Mouse (Mus musculus) gastrocnemius, adult 2 months (tissue): ENCODE measurements around the gene Acot7. TPM values are rescaled to one million over a fixed set of nuclear protein-coding genes. Genes with fewer than 3 reads are reported as not detected.

Experiments used
- DNase-seq: peaks from one replicate; pipeline ENCODE4 v3.0.0; 2022
- H3K27ac ChIP-seq: fragments of 200-600 bp; 2 replicates; pipeline ENCODE4 v1.8.1; 2022; ENCODE audit warnings: mild to moderate bottlenecking
- H3K4me3 ChIP-seq: fragments of 200-600 bp; 2 replicates; pipeline ENCODE4 v1.8.1; 2022; ENCODE audit warnings: mild to moderate bottlenecking, moderate library complexity
- CTCF ChIP-seq: fragments of 200-600 bp; IDR thresholded peaks from 2 replicates; pipeline ENCODE4 v1.8.1; 2022; ENCODE audit warnings: antibody characterized with exemption, mild to moderate bottlenecking, moderate library complexity
- intact Hi-C: fragments of 180-260 bp; cut with DNase I; formaldehyde crosslinking; loops from one replicate; pipeline ENCODE4 v1.15.1; 2025
- total RNA-seq, 2 experiments: library from RNA; stranded (reverse); gene quantifications; 2 replicates each; pipeline ENCODE4 v1.2.3; 2021

Gene Acot7
- total RNA-seq, 2 experiments from 2014 or later: 12.7 to 22.8 TPM

DNA sequence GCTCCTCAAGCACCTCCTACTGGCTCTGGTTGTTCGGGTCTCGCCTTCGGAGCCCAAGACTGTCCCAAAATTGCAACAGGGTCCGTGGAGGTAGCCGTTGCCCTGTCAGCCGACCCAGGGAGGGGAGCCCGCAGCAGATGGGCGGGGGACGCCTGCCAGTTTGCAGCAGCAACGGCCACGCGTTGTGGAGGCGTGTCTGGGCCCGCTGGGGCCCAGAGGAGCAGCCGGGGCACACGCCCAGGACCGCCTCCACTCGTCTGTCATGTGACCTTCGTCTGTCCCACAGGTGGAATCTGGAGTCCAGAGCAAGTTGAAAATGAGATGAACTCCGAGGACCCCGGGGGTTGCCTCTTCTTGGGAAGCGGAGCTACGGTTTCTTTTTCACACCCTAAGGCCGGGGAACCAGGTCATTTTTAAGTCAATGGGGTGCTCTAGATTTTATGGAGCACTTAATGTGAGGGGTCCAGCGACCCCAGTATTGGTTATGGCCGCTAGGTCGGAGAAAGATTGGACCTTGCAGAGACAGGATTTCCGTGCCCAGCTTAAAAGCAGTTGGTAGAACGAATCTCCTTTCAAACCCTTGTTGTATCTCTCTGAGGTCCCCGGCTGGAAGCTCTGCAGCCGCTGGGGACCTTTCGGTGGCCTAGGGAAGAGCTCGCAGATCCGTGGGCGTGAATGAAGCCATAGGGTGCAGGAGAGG lies 19.2 kb upstream of the Acot7 start, which contains the start of gene Hes2:
Gene Hes2 (plus strand): TSS at position 283 of the 700 bp plus-strand sequence.
- H3K4me3 ChIP-seq: peak within 1 kb of the TSS; percentile 60
- no peak within 1 kb of the TSS for H3K27ac ChIP-seq
- no peak for TF ChIP-seq CTCF
- peak; percentile 41 for DNase-seq
- intact Hi-C loops: no loop called here

DNA sequence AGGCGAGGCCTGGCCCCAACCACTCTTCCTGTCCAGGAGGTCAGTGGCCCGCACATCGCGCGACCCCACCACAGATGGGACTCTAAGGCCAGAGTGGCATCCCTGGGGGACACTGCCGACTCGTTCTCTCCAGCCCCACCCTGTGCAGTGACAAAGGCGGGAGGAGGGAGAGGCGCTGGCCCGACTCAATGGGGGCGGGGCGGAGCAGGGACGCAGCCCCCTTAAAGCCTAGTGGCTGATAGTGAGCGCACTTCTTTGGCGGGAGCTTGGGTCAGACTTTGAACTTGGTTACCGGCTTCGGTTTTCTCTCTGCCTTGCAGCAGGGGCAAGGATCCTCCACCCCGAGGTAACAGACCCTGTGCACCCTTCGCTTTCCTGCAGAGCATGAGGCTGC lies 18.7 kb upstream of the Acot7 start:
- intact Hi-C loops: no loop called here
- no peak for TF ChIP-seq CTCF
- Histone ChIP-seq H3K4me3 (peak overlapping the region; percentile 60), H3K27ac (no peak overlapping the region)
- DNase-seq: no peak

DNA sequence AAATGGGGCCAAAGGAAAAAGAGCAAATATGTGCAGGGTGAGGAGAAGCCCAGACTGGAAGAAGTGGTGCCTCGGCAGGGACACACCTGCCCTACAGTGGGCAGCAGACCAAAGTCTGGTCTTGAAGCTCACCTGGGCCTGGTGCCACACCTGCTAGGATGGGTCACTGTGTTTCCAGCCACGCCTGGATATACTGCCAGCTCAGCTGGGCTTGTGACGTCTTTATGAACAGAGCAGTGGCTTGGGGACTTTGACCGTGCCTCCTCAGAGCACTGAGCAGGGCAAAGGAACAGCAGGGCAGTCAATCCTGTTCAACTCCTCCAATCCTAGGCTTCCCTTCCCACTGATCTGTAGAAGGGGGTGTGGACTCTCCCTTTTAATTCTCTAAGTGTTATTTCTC lies 17.2 kb upstream of the Acot7 start:
- DNase-seq: no peak
- no peak for TF ChIP-seq CTCF
- H3K27ac ChIP-seq: no peak overlapping the region
- intact Hi-C loops: no loop called here
- H3K4me3 ChIP-seq: no peak overlapping the region

DNA sequence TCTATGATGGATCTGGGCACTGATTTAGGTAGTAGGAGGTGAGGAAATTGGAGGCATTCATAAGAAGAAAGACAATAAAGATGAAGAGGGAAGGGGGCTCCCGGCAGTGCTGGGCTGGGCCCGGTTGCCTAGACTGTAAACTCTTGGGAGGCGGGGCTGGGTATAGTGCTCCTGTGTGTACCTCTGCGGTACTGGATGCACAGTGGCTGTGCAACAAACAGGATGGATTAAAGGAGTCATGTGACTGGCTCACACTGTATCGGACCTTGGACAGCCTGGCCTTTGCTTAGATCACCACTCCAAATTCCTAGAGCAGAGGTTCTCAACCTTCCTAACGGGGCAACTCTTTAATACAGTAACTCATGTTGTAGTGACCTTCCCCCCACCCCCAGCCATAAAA lies 16.3 kb upstream of the Acot7 start:
- TF ChIP-seq CTCF: no peak
- H3K27ac ChIP-seq: no peak overlapping the region
- intact Hi-C loops: no loop called here
- H3K4me3 ChIP-seq: no peak overlapping the region
- DNase-seq: no peak

DNA sequence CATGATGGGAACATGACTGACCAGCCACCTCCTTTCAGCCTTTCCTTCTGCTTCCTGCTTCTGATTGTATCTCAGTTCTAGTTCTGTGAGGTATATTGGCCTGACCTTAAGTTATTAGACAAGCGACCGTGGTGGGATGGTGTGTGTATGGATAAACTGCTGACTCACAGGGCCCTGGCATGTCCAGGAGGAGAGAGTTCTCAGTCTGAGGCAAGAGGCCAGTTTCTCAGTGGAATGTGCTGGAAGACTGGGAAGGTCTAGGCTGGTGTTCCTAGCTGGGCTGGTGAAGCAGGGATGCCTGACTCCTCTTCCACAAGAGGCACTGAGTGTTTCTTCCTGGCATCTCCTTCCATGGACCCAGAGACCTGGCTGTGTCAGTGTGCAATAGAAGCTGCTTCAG lies 15.2 kb upstream of the Acot7 start:
- DNase-seq: no peak
- Histone ChIP-seq H3K4me3 (no peak overlapping the region), H3K27ac (no peak overlapping the region)
- intact Hi-C loops: no loop called here
- TF ChIP-seq CTCF: no peak

DNA sequence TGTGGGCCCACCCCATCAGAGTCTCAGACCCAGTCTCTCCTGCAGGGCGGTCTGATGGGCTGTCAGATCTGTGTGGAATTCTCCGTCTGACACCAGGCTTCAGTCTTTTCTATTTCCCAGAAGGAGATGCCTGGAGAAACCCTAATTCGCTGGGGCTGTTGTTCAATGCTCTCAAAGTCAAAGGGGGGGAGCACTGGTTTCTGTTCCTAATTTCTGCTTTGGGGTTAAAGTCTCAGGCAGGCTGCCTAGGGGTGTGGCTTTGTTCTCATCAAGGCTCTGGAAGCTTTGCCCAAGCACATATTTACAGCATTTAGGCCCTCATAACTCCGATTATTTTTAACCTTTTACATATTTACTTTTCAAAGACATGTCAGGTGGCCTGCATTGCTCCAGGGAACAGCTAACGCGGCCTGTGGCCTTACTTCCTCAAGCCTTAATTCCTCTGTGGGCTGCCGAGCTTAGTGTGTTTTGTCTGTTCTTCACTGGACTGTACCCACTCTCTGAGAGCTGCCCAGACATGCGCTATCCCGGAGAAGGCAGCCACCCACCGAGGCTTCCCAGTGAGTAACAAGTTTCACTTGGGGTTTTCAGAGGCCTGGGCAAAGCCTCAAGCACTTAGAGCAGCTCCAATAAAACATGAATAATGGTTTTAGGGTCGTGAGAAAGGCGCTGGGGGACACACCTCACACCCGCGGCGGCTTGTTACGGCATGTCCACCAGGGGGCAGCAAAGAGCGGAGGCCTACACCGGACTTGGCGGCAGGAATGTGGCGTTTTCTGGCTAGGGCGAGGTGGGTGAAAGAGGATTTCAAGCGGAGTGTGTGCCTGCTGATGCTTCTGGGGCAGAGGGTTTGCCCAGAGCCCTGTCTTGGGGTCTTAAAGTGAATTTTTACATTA lies 12.7 kb upstream of the Acot7 start:
- H3K27ac ChIP-seq: peak overlapping the region; percentile 56; the same call in 1 of the 2 replicates
- intact Hi-C loops: no loop called here
- DNase-seq: peak; percentile 82
- peak overlapping the region; percentile 54 for H3K4me3 ChIP-seq
- TF ChIP-seq CTCF: no peak; the same call in 1 of the 2 replicates

DNA sequence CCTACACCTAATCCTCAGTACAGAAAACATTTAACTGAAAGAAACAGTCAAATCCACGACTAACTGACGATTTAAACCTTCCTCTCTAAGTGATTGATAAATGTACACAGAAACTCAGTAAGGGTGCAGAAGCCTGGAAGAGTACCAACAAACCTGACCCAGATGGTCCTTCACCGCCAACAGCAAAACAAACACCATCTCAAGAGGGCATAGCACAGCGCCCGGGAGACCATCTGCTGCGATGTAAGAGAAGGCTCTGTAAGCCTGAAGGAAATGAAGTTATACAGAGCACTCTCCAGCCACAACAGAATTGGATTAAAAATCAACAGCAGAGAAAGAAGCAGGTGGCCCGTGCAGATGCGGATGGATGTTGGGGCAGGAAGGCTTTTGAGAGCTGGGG lies 9.9 kb upstream of the Acot7 start:
- no peak overlapping the region for H3K4me3 ChIP-seq
- H3K27ac ChIP-seq: no peak overlapping the region
- TF ChIP-seq CTCF: no peak
- intact Hi-C loops: no loop called here
- no peak for DNase-seq

DNA sequence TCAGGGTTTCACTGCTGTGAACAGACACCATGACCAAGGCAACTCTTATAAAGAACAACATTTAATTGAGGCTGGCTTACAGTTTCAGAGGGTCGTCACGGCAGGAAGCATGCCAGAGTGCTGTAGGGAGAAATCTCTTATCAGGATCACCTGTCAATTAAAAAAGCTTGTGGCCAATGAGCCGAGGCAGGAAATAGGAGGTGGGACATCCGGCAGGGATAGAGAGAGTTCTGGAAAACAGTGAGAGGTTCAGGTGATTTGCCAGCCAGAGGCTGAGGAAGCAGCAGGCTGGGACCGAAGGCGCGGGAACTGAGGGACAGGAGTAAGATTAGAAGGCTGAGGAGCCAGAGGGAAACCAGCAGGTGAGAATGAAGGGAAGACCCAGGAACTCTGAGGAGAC lies 8.8 kb upstream of the Acot7 start:
- TF ChIP-seq CTCF: no peak
- H3K27ac ChIP-seq: no peak overlapping the region
- no peak overlapping the region for H3K4me3 ChIP-seq
- intact Hi-C loops: no loop called here
- no peak for DNase-seq

DNA sequence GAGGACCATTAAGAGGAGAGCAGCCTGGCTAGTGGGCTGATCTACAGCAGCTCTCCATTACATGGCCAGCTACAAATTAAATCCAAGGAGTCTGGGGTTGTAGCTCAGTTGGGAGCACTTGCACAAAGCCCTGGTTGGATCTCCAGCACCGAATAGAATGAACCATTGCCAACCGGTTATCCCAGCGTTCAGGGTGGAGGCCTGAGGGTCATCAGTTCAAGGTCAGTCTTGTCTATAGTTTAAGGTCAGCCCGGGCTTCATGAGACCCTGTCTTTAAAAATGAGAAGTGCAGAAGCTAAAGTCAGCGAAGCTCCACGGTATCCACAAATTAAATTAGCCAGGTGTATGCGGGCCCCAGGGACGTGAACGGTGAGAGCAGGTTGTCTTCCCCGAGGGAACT lies 7.6 kb upstream of the Acot7 start:
- H3K27ac ChIP-seq: no peak overlapping the region
- intact Hi-C loops: no loop called here
- TF ChIP-seq CTCF: no peak
- no peak overlapping the region for H3K4me3 ChIP-seq
- DNase-seq: no peak

DNA sequence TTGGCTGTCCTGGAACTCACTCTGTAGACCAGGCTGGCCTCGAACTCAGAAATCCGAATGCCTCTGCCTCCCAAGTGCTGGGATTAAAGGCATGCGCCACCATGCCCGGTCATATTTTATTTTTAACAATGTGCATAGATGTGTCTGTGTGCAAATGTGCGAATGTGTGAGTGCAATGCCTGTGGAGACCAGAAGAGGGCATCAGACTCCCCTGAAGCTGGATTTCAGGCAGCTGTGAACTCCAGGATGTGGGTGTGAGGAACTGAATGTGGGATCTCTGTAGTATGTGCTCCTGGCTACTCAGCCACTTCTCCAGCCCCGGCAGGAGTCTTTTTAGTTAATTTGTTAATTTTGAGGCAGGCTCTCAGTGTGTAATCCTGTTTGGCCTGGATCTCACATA lies 6.4 kb upstream of the Acot7 start:
- intact Hi-C loops: no loop called here
- DNase-seq: no peak
- TF ChIP-seq CTCF: 0 out of 2 replicates have a peak, but pooled peaks have one; percentile 14
- Histone ChIP-seq H3K4me3 (no peak overlapping the region), H3K27ac (no peak overlapping the region)

DNA sequence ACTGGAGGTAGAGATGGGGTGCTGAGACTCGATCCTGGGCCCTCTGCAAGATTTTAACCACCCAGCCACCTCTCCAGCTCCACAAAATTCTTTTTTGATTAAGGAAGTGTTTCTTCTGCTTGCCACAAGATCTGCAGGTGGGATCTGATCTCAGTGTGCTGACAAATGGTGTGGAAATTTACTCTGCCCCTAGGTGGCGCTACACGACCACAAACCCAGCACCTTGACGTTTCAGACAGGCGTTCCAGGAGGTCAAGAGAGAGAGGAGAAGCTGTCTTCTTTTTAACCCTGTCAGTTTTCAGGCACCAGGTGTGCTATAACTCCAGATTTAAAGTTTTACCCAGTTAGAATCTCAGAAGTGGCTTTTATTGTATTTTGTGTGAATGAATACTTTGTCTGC lies 4.9 kb upstream of the Acot7 start:
- intact Hi-C loops: loop anchor here (1.0 kb wide), 2 partner anchors 39 to 112 kb away; no protein-coding TSS in a partner anchor
- H3K4me3 ChIP-seq: no peak overlapping the region
- peak; percentile 95 for TF ChIP-seq CTCF
- DNase-seq: peak; percentile 82
- no peak overlapping the region for H3K27ac ChIP-seq

DNA sequence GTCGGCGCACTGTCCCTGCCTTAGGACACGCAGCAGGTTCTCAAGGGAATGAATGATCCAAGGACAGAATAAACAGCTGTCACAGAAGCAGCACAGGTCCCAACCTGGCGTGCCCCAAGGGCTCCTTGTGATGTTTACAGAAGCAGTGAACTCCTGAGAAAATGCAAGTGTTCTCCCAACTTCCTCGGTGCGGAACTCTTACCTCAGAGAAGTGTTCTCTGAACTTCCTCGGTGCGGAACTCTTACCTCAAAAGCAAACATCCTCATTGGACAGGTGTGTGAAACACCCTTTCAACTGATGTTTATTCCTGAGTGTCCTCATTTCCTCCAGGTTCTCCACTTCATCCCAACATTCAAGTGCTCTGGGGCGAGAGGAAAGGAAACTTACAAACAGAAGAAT lies 4.0 kb upstream of the Acot7 start:
- TF ChIP-seq CTCF: no peak

DNA sequence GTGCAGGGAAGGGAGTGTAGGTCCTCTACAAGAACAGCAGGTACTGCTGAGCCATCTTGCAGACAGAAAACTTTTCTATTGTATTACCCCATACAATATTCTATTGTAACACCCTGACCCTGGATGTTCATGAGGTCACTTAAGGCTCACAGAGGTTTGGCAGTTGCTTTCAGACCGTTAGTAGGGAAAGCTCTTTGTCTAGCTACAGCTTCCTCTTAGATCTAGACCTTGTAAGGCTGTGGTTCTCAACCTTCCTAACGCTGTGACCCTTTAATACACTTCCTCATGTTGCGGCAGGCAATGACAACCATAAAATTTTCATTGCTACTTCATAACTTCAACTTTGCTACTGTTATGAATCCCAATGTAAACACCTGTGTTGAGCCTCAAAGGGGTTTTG lies 1.3 kb upstream of the Acot7 start:
- no peak for DNase-seq
- intact Hi-C loops: no loop called here
- no peak for TF ChIP-seq CTCF
- H3K27ac ChIP-seq: peak overlapping the region; percentile 94
- H3K4me3 ChIP-seq: no peak overlapping the region

More for the DNA sequence above, 4.0 kb upstream of the Acot7 start:
- H3K4me3 ChIP-seq: no peak overlapping the region
- no peak overlapping the region for H3K27ac ChIP-seq
- intact Hi-C loops: loop anchor here (1.0 to 2.0 kb wide), 3 partner anchors 38 to 261 kb away; no protein-coding TSS in a partner anchor
- no peak for DNase-seq
